Mouse (Mus musculus): Measurements from ENCODE around the gene Rhob. TPM values are rescaled to one million over a fixed set of nuclear protein-coding genes. Genes with fewer than 3 reads are reported as not detected.
A peak's percentile ranks its signal among the peaks of the same experiment; 100 is the strongest.

Rhob gene
- total RNA-seq, 4 experiments from 2014 or later, result 261 to 308 (median 282) TPM

GRCm38 (mm10) chr12:8450639-8451038, 49.2 kb downstream of the Rhob start:
- DNase-seq (ENCODE audit: low spot score in 2 of 2), result peak; percentile 43 to 80

- DNase-seq (ENCODE audit: low spot score in 2 of 2), result peak in 1 of 2 experiments; percentile 77
These were observed 49.8 kb downstream of the Rhob start for GRCm38 (mm10) chr12:8450028-8450427.

Other genes with a start within 250 kb of the Rhob start
- gene Gdf7, start 198.1 kb downstream of the Rhob start, total RNA-seq (2022), result under 1 TPM; 0.51 to 0.98 (median 0.82) TPM
- gene Hs1bp3, start 186.6 kb downstream of the Rhob start, total RNA-seq (2022), result 10 to 100 TPM; 14.4 to 17.1 (median 15.6) TPM
- not detected for gene Slc7a15, start 99.1 kb upstream of the Rhob start, total RNA-seq (2022)
- gene Pum2, start 174.1 kb upstream of the Rhob start, total RNA-seq (2022), result 100 to 1,000 TPM; 173 to 210 (median 192) TPM

All from left cerebral cortex, adult 8-10 months (tissue).